Mouse (Mus musculus): ENCODE results near the gene Wbp1l. TPM values are rescaled to one million over a fixed set of nuclear protein-coding genes. Genes with fewer than 3 reads are reported as not detected.

Wbp1l gene
- total RNA-seq (2012; rRNA removed), result 47.0 and 52.9 TPM in 2 replicates
- polyA plus RNA-seq (2012; ENCODE audit: insufficient read depth in 1 of 2, insufficient read length in 2 of 2, low read depth in 1 of 2, low replicate concordance in 2 of 2, missing spikeins in 1 of 2), result 10 to 100 TPM in 1 of 2 experiments, not detected in 1; 70.0 TPM

DNA sequence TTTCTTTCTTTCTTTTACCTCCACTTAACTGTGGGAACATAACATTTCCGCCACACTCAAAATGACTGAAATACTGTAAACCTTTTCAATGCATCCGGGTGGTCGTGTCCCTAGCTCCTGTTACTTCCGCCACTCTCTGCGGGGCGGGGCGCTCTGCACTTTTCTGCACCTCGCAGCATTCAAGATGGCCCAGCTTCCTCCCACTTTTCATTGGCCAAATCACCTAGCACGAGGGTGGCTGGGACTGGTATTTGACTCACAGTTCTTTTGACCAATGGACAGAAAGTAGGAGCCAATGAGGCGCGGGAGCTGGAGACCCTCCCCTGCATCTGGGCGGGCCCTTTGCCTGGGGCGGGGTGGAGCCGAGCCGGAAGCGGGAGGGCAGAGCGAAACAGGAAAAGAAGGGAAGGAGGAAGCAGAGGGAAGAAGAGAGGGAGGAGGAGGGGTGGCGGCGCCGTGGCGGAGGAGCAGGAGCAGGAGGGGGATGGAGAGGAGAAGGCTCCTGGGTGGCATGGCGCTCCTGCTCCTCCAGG, at the start of gene Wbp1l:
TSS of gene Wbp1l (plus strand) at position 365 of the 533 bp plus-strand sequence.
- no peaks in the 10 kb centered on the region for H3K9me3 ChIP-seq (replicated peaks; ENCODE audit: insufficient read depth, low read length)
- H3K4me3 ChIP-seq (ENCODE audit: control insufficient read depth in 1 of 2, insufficient read depth in 1 of 2, low read depth in 2 of 2, low read length in 2 of 2), result peak within 1 kb of the TSS; percentile 76 to 90
- H3K9ac ChIP-seq (ENCODE audit: control insufficient read depth, low read depth, low read length, poor library complexity, severe bottlenecking), result peak within 1 kb of the TSS; percentile 87
- peaks cover 34% of the 10 kb centered on the region for H3K79me2 ChIP-seq (ENCODE audit: control insufficient read depth, insufficient read depth, low read length, poor library complexity)
- H3K4me1 ChIP-seq (ENCODE audit: control insufficient read depth in 1 of 2, insufficient read depth in 2 of 2, low read length in 2 of 2), result peaks cover 2 to 18% of the 10 kb centered on the region in 2 experiments
- peaks cover 0 to 21% of the 10 kb centered on the region in 2 experiments; a peak in 2 of 4 replicates for H3K36me3 ChIP-seq (ENCODE audit: control insufficient read depth in 1 of 2, insufficient read depth in 2 of 2, low read length in 2 of 2)
- no peaks in the 10 kb centered on the region for H3K27me3 ChIP-seq (ENCODE audit: control insufficient read depth in 1 of 2, insufficient read depth in 2 of 2, low read length in 2 of 2)
- DNase-seq (ENCODE audit: low read depth, low spot score), result peak; percentile 100
- peak within 1 kb of the TSS; percentile 59 for H3K27ac ChIP-seq (ENCODE audit: control insufficient read depth, low read depth, low read length)
- TF ChIP-seq MEF2A (IDR thresholded peaks at IDR 0.05; ENCODE audit: extremely low read depth, insufficient replicate concordance, low read depth, low read length, poor library complexity, severe bottlenecking) (no peak), HCFC1 (IDR thresholded peaks at IDR 0.05; ENCODE audit: low read depth, low read length) (peak; percentile 95), ZMIZ1 (IDR thresholded peaks at IDR 0.05; ENCODE audit: low read depth, low read length) (peak; percentile 72; the same call in 1 of the 2 replicates), CHD2 (IDR thresholded peaks at IDR 0.05; ENCODE audit: low read length) (peak; percentile 83), JUND (IDR thresholded peaks at IDR 0.05; ENCODE audit: low read depth, low read length) (no peak), NRF1 (IDR thresholded peaks at IDR 0.05; ENCODE audit: insufficient read depth, low read depth, low read length, poor library complexity, severe bottlenecking) (peak; percentile 53; the same call in 1 of the 2 replicates), CHD1 (IDR thresholded peaks at IDR 0.05; ENCODE audit: low read depth, low read length) (no peak), KAT2A (conservative IDR thresholded peaks at IDR 0.05; ENCODE audit: low read depth, low read length) (peak; percentile 79), TBP (IDR thresholded peaks at IDR 0.05; ENCODE audit: low read depth, low read length) (peak; percentile 75), ZNF384 (IDR thresholded peaks at IDR 0.05; ENCODE audit: low read depth, low read length) (peak; percentile 94), SIN3A (IDR thresholded peaks at IDR 0.05; ENCODE audit: low read length) (peak; percentile 99), GATA1 (IDR thresholded peaks at IDR 0.05; ENCODE audit: low read depth, low read length) (no peak), ETS1 (IDR thresholded peaks at IDR 0.05; ENCODE audit: low read depth, low read length) (0 out of 2 replicates have a peak, but pooled peaks have one; percentile 46), MYC (IDR thresholded peaks at IDR 0.05; ENCODE audit: low read depth, low read length) (peak; percentile 72), POLR2AphosphoS2 (IDR thresholded peaks at IDR 0.05; ENCODE audit: low read length) (peak; percentile 78), E2F4 (IDR thresholded peaks at IDR 0.05; ENCODE audit: borderline replicate concordance, low read depth, low read length) (no peak), MAFK (IDR thresholded peaks at IDR 0.05; ENCODE audit: borderline replicate concordance, low read depth, low read length) (no peak), NELFE (IDR thresholded peaks at IDR 0.05; ENCODE audit: low read depth, low read length) (peak; percentile 77), CTCF (IDR thresholded peaks at IDR 0.05 in 2 of 3, conservative IDR thresholded peaks at IDR 0.05 in 1 of 3; ENCODE audit: control insufficient read depth in 1 of 3, insufficient read depth in 1 of 3, low read depth in 2 of 3, low read length in 3 of 3, poor library complexity in 1 of 3, severe bottlenecking in 1 of 3) (no peak), BHLHE40 (IDR thresholded peaks at IDR 0.05; ENCODE audit: borderline replicate concordance, low read depth, low read length) (no peak; the same call in 1 of the 2 replicates), USF2 (IDR thresholded peaks at IDR 0.05; ENCODE audit: borderline replicate concordance in 1 of 2, insufficient read depth in 1 of 2, low read depth in 1 of 2, low read length in 2 of 2) (no peak), EP300 (IDR thresholded peaks at IDR 0.05; ENCODE audit: low read depth in 1 of 2, low read length in 2 of 2) (peak in 1 of 2 experiments; percentile 54; a peak in 1 of 4 replicates), UBTF (IDR thresholded peaks at IDR 0.05; ENCODE audit: borderline replicate concordance, insufficient read depth, low read depth, low read length) (no peak), ELF1 (IDR thresholded peaks at IDR 0.05; ENCODE audit: low read depth, low read length) (peak; percentile 99), TCF12 (IDR thresholded peaks at IDR 0.05; ENCODE audit: low read depth, low read length) (0 out of 2 replicates have a peak, but pooled peaks have one; percentile 35), POLR2AphosphoS5 (IDR thresholded peaks at IDR 0.05; ENCODE audit: borderline replicate concordance, low read depth, low read length) (no peak; the same call in 1 of the 2 replicates), RAD21 (IDR thresholded peaks at IDR 0.05; ENCODE audit: low read depth, low read length) (no peak), POLR2A (IDR thresholded peaks at IDR 0.05; ENCODE audit: control insufficient read depth in 1 of 2, insufficient read depth in 1 of 2, low read depth in 1 of 2, low read length in 2 of 2, poor library complexity in 1 of 2) (peak; percentile 68 to 80; a peak in 3 of 4 replicates), MAX (IDR thresholded peaks at IDR 0.05; ENCODE audit: low read length) (peak; percentile 46; the same call in 1 of the 2 replicates), MXI1 (IDR thresholded peaks at IDR 0.05; ENCODE audit: low read depth, low read length) (peak; percentile 79), USF1 (IDR thresholded peaks at IDR 0.05; ENCODE audit: low read depth, low read length) (peak; percentile 73), ZKSCAN1 (IDR thresholded peaks at IDR 0.05; ENCODE audit: low read depth, low read length) (no peak), MAZ (IDR thresholded peaks at IDR 0.05; ENCODE audit: low read depth, low read length) (peak; percentile 98)

Data from MEL (cell line).